Comparison of ENCODE assay signal across 14 mouse cellular contexts in the genomic region with DNA sequence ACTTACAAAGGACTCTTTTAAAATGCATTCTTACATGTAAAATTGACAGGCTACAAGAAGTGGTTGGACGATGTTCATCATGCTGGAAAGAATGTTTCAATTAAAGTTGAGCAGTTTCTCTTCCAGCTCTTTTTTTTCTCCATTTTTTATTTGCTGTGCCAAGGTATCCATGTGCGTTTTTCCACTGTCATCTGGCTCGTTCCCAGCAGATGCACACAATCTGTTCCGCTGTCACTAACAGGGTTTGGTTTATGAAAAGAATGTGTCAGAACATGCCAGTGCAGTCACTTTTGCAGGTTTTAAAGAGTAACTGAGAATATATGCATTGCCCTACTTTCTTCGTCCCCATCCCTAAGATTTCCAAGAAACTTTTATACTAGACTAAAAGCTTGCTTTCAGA. TPM values are rescaled to one million over a fixed set of nuclear protein-coding genes. Genes with fewer than 3 reads are reported as not detected.
DNase-seq lines count a peak whose midpoint lies in the region; ATAC-seq and TF ChIP-seq lines count a peak whose summit lies in the region.
"Had no signal": no experiment of that assay in that cellular context is flagged by ENCODE, and none has a peak within 500 bp of the region (broad histone marks: within the 10 kb centered on the region; RNA-seq: fewer than 3 reads in every experiment).

No protein-coding gene starts in this region.

- DNase-seq in hindbrain, embryonic 14.5 days (ENCODE audit: low spot score) = peak; percentile 45
- peak; percentile 90 for DNase-seq in brain, adult 2 months (ENCODE audit: low read depth, low spot score)
- peak; percentile 51 to 57 for DNase-seq in cerebellum, adult 18-20 months
- peak; percentile 67 to 77 for DNase-seq in layer of hippocampus, adult 2 months (ENCODE audit: low spot score in 2 of 2)
- no peak for DNase-seq in liver, postnatal 0 days
- DNase-seq in testis, postnatal 14 days (ENCODE audit: low spot score) = no peak
- DNase-seq in retina, postnatal 1 day = no peak
- DNase-seq: adrenal gland, postnatal 14 days; heart, postnatal 10 days; kidney, adult 18-20 months; liver, embryonic 13.5 days had no signal

- no peak overlapping the region for H3K9ac ChIP-seq in hindbrain, embryonic 14.5 days
- no peak overlapping the region for H3K9ac ChIP-seq in hindbrain, embryonic 13.5 days
- H3K9ac ChIP-seq in liver, postnatal 0 days (replicated peaks) = no peak overlapping the region
- H3K9ac ChIP-seq: liver, embryonic 13.5 days; midbrain, embryonic 15.5 days had no signal

- H3K27me3 ChIP-seq in hindbrain, embryonic 14.5 days (ENCODE audit: control insufficient read depth, insufficient read depth, low read length) = no peaks in the 10 kb centered on the region
- no peaks in the 10 kb centered on the region for H3K27me3 ChIP-seq in hindbrain, embryonic 13.5 days
- H3K27me3 ChIP-seq in liver, postnatal 0 days (ENCODE audit: insufficient read depth, low read length) = no peaks in the 10 kb centered on the region
- H3K27me3 ChIP-seq: liver, embryonic 13.5 days; midbrain, embryonic 15.5 days had no signal

- 43% methylated on average over 5 of the region's 5 CpGs for WGBS in hindbrain, embryonic 14.5 days
- WGBS in hindbrain, embryonic 13.5 days = 58% methylated on average over 5 of the region's 5 CpGs
- 76% methylated on average over 5 of the region's 5 CpGs for whole genome bisulfite sequencing in liver, postnatal 0 days (ENCODE audit: insufficient replicate concordance)

- H3K9me3 ChIP-seq in hindbrain, embryonic 14.5 days (ENCODE audit: control insufficient read depth, low read length) = no peaks in the 10 kb centered on the region
- no peaks in the 10 kb centered on the region for H3K9me3 ChIP-seq in hindbrain, embryonic 13.5 days
- H3K9me3 ChIP-seq in liver, postnatal 0 days (ENCODE audit: low read length) = no peaks in the 10 kb centered on the region
- H3K9me3 ChIP-seq: liver, embryonic 13.5 days; midbrain, embryonic 15.5 days had no signal

- no peak overlapping the region for H3K27ac ChIP-seq in hindbrain, embryonic 14.5 days
- no peak overlapping the region for H3K27ac ChIP-seq in hindbrain, embryonic 13.5 days
- H3K27ac ChIP-seq in layer of hippocampus, adult 2 months = peak overlapping the region; percentile 46; the same call in 1 of the 2 replicates
- H3K27ac ChIP-seq in liver, postnatal 0 days (ENCODE audit: low read depth) = no peak overlapping the region
- H3K27ac ChIP-seq: liver, embryonic 13.5 days; midbrain, embryonic 15.5 days had no signal

- H3K4me1 ChIP-seq in hindbrain, embryonic 14.5 days (replicated peaks; ENCODE audit: control insufficient read depth, insufficient read depth, low read length) = no peaks in the 10 kb centered on the region
- no peaks in the 10 kb centered on the region for H3K4me1 ChIP-seq in hindbrain, embryonic 13.5 days (replicated peaks)
- H3K4me1 ChIP-seq in liver, postnatal 0 days (ENCODE audit: insufficient read depth) = no peaks in the 10 kb centered on the region
- H3K4me1 ChIP-seq: midbrain, embryonic 15.5 days had no signal

- no peak overlapping the region for H3K4me2 ChIP-seq in hindbrain, embryonic 14.5 days (replicated peaks)
- H3K4me2 ChIP-seq in hindbrain, embryonic 13.5 days = no peak overlapping the region
- H3K4me2 ChIP-seq in liver, postnatal 0 days (ENCODE audit: low read depth, low read length) = no peak overlapping the region
- H3K4me2 ChIP-seq: liver, embryonic 13.5 days; midbrain, embryonic 15.5 days had no signal

- H3K4me3 ChIP-seq in hindbrain, embryonic 14.5 days (replicated peaks; ENCODE audit: low read length) = no peak overlapping the region
- H3K4me3 ChIP-seq in hindbrain, embryonic 13.5 days = no peak overlapping the region
- H3K4me3 ChIP-seq in layer of hippocampus, adult 2 months = no peak overlapping the region
- H3K4me3 ChIP-seq in liver, postnatal 0 days (ENCODE audit: low read depth, low read length) = no peak overlapping the region
- H3K4me3 ChIP-seq: erythroblast, embryonic 14.5 days; liver, embryonic 13.5 days; midbrain, embryonic 15.5 days had no signal

- H3K36me3 ChIP-seq in hindbrain, embryonic 14.5 days (replicated peaks; ENCODE audit: control insufficient read depth, insufficient read depth) = no peaks in the 10 kb centered on the region
- H3K36me3 ChIP-seq in hindbrain, embryonic 13.5 days = no peaks in the 10 kb centered on the region
- no peaks in the 10 kb centered on the region for H3K36me3 ChIP-seq in liver, postnatal 0 days (replicated peaks; ENCODE audit: insufficient read depth, low read length)
- H3K36me3 ChIP-seq: liver, embryonic 13.5 days; midbrain, embryonic 15.5 days had no signal

- TF ChIP-seq EP300 in liver, postnatal 0 days (IDR thresholded peaks at IDR 0.05; ENCODE audit: low read depth) = no peak

- ATAC-seq in hindbrain, embryonic 14.5 days (ENCODE audit: low FRiP score) = no peak
- no peak for ATAC-seq in hindbrain, embryonic 13.5 days (ENCODE audit: low FRiP score)
- ATAC-seq in liver, postnatal 0 days = no peak
- ATAC-seq: midbrain, embryonic 15.5 days had no signal

- TF ChIP-seq CTCF in layer of hippocampus, adult 2 months (conservative IDR thresholded peaks at IDR 0.05) = no peak
- no peak for TF ChIP-seq CTCF in liver, postnatal 0 days (IDR thresholded peaks at IDR 0.05; ENCODE audit: low read depth)

RNA-seq across cellular contexts. Expression of gene Mef2c, which starts 33.3 kb away (rescaled TPM):
- polyA plus RNA-seq in hindbrain, embryonic 14.5 days (2014; fragmentation: Nextera tagmentation; extraction: Ambion mirVana) = 30.7 and 32.8 TPM in 2 replicates
- polyA plus RNA-seq in hindbrain, embryonic 13.5 days (2015; fragmentation: Nextera tagmentation; extraction: Ambion mirVana) = 21.8 and 23.2 TPM in 2 replicates
- total RNA-seq in layer of hippocampus, adult 2 months (2021) = 100 to 1,000 TPM; 119 to 131 TPM
- polyA plus RNA-seq in liver, postnatal 0 days (2015; fragmentation: Nextera tagmentation; extraction: Ambion mirVana) = 13.5 and 14.0 TPM in 2 replicates

Comparison
In these comparisons a context has a peak if more than half of its experiments do, and no peak if none do; other contexts are left out.
1. DNase-seq: peak in hindbrain, embryonic 14.5 days (single experiment), brain, adult 2 months (single experiment), cerebellum, adult 18-20 months (2 of 2) and layer of hippocampus, adult 2 months (2 of 2); none in liver, postnatal 0 days (single experiment), testis, postnatal 14 days (single experiment) and retina, postnatal 1 day (single experiment).